Mouse (Mus musculus): ENCODE measurements around the gene Ppp2r5b.

Gene Ppp2r5b

DNA sequence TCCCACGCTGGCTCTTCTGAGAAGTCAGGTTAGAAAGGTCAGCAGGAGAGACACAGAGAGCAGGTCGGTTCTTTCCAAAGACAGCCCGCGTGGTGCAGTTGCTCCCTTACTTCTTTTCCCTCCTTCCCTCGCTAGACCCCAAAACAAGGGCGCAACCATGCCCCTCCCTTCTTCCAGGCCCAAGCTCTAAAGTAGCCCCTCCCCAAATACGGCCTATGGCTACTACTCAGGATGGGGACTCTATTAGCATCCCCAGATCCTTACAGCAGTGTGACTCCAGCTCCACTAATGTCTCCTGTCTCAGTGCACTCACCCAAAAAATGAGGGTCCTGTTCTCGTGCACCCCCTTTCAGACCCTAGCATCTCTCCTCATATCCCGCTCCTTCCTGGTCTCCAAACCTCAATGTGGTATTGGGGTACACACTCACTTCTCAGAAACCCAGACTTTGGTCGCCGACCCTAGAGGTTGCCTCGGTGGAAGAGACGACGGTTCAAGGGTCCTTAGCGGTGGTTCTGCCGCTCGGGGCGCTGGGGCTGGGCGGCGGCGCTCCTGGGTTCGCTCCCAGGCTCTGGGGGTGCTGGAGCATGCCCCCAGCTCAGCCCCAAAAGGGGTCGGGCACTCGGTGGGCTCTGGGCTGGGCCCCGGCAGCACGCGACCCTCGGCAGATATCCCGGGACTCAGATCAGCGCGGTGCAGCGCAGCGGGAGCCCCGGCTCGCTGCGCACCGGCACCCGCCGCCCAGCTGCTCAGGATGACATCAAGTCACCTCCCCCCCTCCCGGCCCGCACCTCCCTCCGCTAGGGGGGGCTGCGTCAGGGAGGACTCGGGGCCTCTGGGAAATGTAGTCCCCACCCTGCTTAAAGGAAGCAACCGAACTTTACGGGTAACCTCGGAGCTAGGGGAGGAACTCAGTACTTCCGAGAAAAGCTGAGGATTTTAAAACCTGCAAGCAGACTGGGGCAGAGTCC lies at the start of gene Ppp2r5b:
Gene Ppp2r5b (minus strand): TSS at position 789 of the 969 bp plus-strand sequence.
- DNase-seq: peak; percentile 99

DNA sequence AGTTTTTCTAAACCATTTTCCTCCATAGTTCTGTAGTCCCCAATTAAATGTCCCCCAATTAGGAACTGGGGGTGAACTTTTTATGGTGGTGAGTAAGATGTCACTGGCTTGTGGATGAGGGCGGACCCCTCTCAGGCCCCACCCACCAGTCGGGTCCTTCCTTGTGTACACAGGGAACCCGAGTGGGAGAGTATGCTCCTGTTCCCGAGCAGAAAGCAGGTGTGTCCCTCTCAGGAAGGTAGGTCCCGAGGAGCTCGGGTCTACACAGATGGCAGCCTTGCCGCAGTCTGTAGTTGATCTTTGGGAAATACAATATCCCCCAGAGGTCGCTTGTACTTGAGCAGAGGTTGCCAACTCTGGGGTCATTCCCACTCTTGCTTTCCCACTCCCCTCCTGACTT lies 49.6 kb upstream of the Ppp2r5b start:
- DNase-seq: no peak

DNA sequence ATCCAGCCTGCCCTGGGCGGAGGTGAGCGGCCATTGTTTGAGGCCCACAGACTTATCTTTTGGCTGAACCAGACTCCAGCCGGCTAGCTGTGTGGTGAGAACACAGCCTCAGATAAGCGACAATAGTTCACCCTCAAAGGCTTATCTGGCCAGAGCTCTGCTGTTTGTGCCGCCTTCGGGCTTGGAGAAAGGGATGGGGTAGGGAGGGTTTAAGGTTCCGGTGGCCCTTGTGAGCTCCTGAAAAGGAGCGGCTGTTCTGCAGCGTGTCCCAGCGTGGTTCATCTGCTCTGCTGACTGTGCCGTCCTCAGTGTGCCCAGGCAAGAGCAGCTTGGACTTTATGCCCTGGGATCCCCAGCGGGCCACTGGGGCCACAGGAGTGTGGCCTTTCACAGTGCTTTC lies 48.8 kb upstream of the Ppp2r5b start:
- DNase-seq: no peak

DNA sequence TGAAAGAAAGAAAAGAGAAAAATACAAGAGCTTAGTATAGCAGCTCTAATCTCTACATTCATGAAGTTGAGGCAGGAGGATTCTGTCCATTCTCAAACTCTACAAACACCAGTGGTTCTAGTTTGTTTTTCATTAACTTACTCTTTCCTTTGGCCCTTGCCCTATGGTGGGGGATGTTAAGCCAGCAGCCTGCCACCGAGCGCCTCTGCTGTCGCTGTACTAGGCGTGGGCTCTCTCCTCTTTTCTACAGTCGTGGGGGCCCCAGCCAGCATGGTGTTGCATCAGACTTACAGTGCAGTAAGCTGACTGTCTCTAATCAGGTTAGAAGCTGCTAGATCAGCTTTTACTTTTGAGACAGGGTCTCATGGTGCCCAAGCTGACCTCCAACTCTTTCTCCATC lies 47.3 kb upstream of the Ppp2r5b start:
- DNase-seq: no peak

DNA sequence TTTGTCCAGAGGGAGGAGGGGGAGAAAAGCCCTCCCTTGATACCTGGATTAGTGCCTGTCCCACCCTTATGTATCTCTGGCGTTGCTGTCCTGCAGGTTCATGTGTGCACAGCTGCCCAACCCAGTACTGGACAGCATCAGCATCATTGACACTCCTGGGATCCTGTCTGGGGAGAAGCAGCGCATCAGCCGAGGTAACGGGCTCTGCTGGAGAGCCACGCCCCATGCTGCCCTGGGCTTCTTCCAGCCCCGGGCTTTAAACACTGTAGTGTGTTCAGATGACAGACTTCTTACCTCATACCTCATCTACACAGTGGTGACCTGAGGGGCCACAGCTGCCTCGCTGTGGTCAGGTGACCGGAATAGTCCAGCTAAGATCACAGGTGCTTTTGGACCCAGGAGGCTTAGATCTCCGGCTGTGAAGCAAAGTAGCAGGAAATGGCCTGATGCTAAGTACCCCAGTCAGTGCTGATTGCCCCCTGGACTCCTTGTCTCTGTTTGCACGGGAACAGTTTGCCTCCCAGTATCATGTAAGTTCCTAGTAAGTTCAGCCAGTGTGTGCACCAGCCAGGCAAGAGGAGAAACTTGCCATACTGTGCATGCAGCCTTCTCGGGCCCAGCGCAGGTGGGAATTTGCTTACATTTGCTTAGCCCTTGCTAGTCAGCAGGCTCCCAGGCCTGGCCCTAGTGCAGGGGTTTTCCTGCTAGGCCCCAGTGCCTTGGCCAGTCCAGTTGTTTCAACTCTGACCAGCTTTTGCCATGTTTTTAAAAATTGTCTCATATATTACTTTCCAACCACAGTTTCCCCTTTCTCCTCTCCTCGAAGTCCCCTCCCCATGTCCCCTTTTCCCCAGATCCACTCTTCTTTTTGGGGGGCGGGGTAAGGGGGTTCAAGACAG lies 45.7 kb upstream of the Ppp2r5b start:
- DNase-seq: no peak

- DNase-seq: no peak
Observed at GRCm38 (mm10) chr19:6280554-6280953, 44.9 kb upstream of the Ppp2r5b start.

GRCm38 (mm10) chr19:6279481-6280144 lies 43.9 kb upstream of the Ppp2r5b start:
- no peak for DNase-seq

DNA sequence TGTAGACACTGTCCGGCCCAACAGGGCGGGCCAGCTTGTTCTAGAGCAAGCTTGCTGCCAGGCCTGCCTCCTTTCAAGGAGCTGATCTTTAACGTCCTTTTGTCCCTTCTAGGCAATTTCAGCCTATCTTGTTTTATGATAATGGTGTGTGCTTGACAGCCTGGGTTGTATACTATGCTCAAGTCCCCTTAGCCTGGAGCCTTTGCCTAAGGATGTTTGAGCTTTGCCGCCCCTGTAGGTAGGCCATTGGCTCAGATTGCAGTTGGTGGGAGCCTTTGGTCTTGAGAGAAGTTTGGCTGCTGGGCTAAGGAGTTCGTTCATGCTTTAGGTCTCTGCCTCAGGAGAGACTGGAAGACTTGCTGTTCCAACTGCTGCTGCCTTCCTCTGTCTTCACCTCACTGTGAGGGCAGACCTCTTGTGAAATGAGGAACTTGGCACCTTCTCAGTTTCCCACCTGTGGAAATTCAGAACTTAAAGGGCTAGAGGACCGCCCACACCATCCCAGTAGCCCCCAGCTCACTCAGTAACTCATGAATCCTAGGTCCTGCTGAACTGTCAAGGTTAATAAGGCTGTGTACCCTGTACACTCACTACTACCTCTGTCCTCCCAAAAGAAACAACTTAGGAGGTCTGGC lies 42.9 kb upstream of the Ppp2r5b start:
- no peak for DNase-seq

- no peak for DNase-seq
Observed at GRCm38 (mm10) chr19:6277661-6278438, 42.2 kb upstream of the Ppp2r5b start.

- peak; percentile 94 for DNase-seq
Observed at GRCm38 (mm10) chr19:6276426-6277421, 41.1 kb upstream of the Ppp2r5b start, which contains the start of gene Ehd1. Gene Ehd1, plus strand, starts transcription at chr19:6276725.

DNA sequence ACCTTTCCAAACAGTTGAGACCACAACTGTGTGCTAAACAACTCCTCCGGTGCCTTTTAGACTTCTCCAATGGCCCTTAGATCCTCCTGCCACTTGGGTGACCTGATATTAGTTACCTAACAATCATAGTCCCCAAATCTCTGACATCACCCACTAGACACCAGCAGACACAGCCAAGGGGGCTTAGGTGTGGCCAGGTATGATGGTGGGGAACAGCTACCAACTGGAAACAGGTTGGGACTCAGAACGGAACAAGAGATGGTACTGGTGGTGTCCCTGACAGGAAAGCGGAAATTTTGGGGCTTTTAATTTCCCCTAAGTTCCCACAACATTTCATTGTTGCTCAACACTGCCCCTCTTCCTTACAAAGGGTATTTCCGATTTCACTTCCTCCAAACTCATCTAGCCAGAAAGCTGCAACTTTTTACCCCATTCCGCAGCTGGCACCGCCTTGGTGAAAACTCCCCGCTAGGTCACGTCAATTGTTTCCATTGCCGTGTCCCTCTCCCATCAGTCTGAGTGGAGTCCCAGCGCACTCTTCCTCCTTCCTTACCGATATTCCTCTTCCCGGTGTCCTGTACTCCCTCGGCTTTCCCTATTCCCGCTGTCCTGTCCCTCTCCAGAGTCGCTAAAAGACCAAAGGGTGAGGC lies 40.2 kb upstream of the Ppp2r5b start:
- DNase-seq: peak; percentile 59

DNA sequence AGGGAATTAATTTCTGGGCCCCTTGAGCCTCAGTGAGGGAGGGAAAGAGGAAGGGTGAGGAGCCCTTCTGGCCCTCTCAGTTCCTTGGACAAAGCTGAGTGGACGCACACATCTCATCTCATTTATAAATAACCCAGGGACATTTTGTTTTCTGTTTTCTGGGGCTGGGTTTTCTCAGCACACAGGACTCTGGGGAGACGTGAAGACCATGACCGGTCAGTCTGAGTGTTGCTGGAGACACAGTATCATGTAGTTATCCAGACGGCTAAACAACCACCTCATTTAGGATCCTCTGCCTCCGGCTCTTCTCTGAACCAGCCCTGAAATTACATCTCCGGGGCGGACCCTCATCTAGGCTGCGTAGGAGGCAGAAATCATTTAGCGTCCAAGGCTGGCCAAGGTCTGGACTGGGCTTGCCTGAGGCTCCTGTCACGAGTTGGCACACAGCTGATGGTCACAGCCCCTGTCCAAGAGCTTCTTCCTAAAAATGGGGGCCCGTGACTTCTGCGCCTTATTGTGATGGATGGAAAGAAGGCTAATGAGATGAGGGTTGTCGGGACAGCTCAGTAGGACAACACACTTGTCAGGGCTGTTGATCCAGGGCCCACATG lies 38.4 kb upstream of the Ppp2r5b start:
- DNase-seq: no peak

GRCm38 (mm10) chr19:6273592-6273991 lies 37.9 kb upstream of the Ppp2r5b start:
- no peak for DNase-seq

DNA sequence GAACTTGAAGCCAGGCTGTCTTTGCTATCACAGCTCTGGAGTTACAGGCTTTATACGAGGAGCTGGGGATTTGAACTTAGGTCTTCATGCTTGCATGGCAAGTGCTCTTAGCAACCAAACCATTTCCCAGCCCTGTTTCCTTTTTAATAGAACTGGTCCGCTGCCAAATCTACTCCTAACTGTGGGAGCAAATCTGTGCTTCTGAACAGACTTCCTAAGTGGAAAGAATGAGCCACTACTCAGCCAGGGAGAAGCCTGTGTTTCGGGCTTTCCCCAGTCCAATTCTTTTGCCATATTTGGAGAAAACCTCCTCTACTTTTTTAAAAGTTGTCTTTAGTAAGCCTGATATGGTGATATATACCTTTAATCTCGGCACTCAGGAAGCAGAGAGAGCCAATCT lies 37.1 kb upstream of the Ppp2r5b start:
- DNase-seq: no peak

DNA sequence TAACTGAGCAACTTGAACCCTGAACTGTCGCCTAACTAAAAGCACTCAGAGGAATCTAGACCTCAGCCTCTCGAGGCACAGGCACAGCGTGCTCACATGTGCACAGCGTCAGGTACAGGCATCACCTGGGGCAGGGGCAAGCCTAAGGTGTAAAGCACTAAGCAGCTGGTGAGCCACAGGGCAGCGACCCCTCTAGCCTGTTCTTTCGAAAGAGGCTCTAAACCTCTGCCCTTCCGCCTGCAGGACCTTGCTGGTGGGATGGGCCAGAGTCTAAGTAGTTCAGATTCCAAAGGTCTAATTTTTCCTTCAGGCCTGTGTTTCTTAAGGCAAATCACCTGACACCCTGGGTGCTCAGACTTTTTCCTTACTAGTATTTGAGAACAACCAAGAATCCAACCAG lies 36.4 kb upstream of the Ppp2r5b start:
- no peak for DNase-seq

GRCm38 (mm10) chr19:6271206-6271605 lies 35.5 kb upstream of the Ppp2r5b start:
- no peak for DNase-seq

- no peak for DNase-seq
Observed at GRCm38 (mm10) chr19:6270661-6271060, 35.0 kb upstream of the Ppp2r5b start.

GRCm38 (mm10) chr19:6269798-6270475 lies 34.3 kb upstream of the Ppp2r5b start:
- DNase-seq: no peak

DNA sequence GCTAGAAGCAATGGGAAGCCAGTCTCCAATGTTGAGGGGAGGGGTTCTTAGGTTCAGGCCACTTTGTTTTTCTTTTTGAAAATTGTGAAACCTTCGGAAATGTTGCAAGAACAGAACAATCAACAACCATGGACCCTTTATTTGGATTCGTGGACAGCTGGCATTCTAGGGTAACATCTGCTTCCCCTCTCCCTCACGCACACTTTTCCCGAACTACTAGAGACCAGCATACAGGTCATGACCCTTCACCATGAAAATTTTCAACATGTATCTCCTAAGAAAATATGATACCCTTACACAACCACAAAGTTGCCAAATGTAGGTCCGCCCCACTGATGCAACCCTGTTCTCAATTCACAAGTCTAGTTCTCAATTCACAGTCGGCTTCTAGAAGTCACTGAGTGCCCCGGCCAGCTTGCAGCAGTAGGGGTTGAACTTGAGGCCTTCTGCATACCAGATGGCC lies 33.0 kb upstream of the Ppp2r5b start:
- no peak for DNase-seq

All from thymus, postnatal 14 days (tissue).